Mouse (Mus musculus) embryonic facial prominence, embryonic 15.5 days (tissue): ENCODE measurements around the gene Gm4871. TPM values are rescaled to one million over a fixed set of nuclear protein-coding genes. Genes with fewer than 3 reads are reported as not detected.
"Not testable (repeated sequence)": the region's sequence is repeated elsewhere in the genome, so short reads cannot be mapped to it uniquely, and the experiment has no call there.

Experiments used
- ATAC-seq: fragments of 200-750 bp; cut with Nextera tagmentation; 2 replicates; pipeline ENCODE4 v1.8.0; 2017; ENCODE audit warnings: low read depth, moderate TSS enrichment; ENCODE audit not compliant: insufficient number of reproducible peaks, low FRiP score, low TSS enrichment
- H3K27ac ChIP-seq: fragments of 300-500 bp; sonication (generic); replicated peaks from 2 replicates; pipeline ENCODE4 v1.5.1; 2015; ENCODE audit warnings: mild to moderate bottlenecking, inconsistent platforms
- H3K27me3 ChIP-seq: fragments of 300-500 bp; sonication (generic); 2 replicates; pipeline ENCODE4 v1.6.1; 2015; ENCODE audit warnings: inconsistent platforms
- H3K36me3 ChIP-seq: fragments of 300-500 bp; sonication (generic); 2 replicates; pipeline ENCODE4 v1.6.1; 2015; ENCODE audit warnings: mild to moderate bottlenecking, inconsistent platforms
- H3K4me1 ChIP-seq: fragments of 300-500 bp; sonication (generic); 2 replicates; pipeline ENCODE4 v1.6.1; 2015; ENCODE audit warnings: inconsistent platforms
- H3K4me2 ChIP-seq: fragments of 300-500 bp; sonication (generic); replicated peaks from 2 replicates; pipeline ENCODE4 v1.6.1; 2015; ENCODE audit warnings: mild to moderate bottlenecking, inconsistent platforms
- H3K4me3 ChIP-seq: fragments of 300-500 bp; sonication (generic); replicated peaks from 2 replicates; pipeline ENCODE4 v1.5.1; 2015; ENCODE audit warnings: mild to moderate bottlenecking, inconsistent platforms
- H3K9ac ChIP-seq: fragments of 300-500 bp; sonication (generic); 2 replicates; pipeline ENCODE4 v1.6.1; 2015; ENCODE audit warnings: inconsistent platforms
- H3K9me3 ChIP-seq: fragments of 300-500 bp; sonication (generic); replicated peaks from 2 replicates; pipeline ENCODE4 v1.6.1; 2016; ENCODE audit warnings: inconsistent platforms
- WGBS: fragments of 180-500 bp; shearing (Covaris S2); methylation state at CpG from one replicate; pipeline ENCODE4 v1.1.7; 2015; 5-methylcytosine and 5-hydroxymethylcytosine counted together
- polyA plus RNA-seq: library from polyadenylated mRNA; unstranded; fragments of >200 nt; fragmentation: Nextera tagmentation; extraction: Ambion mirVana; gene quantifications from 2 replicates; pipeline ENCODE4 v1.2.1, GENCODE M21; 2015

Gene Gm4871
- not detected in 2 replicates for polyA plus RNA-seq

DNA sequence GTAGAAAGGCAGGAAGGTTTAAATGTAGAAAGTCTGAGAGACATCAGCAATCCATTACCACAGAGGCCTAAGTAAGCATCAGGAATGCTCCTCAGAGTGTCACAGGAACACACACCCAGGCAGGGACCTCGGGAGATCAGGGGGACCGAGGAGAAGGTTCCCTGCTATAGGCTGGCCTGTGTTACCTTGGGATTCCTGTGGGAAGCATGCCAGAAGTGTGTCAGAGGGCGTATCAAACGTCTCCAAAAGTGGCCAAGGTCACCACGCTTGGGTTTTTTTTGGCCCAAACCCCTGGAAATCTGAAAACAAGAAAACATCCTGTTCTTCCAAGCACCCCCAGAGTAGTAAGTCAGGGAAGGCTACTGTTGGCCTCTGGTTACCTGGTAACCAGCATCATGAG, at the start of gene Gm4871:
TSS of gene Gm4871 (minus strand) at position 364 of the 400 bp plus-strand sequence.
- H3K4me3 ChIP-seq, H3K9me3 ChIP-seq, H3K4me2 ChIP-seq, H3K9ac ChIP-seq, H3K27ac ChIP-seq, H3K36me3 ChIP-seq, H3K4me1 ChIP-seq, ATAC-seq, H3K27me3 ChIP-seq: not testable (repeated sequence)
- 57% methylated on average over 5 of the region's 5 CpGs for WGBS

DNA sequence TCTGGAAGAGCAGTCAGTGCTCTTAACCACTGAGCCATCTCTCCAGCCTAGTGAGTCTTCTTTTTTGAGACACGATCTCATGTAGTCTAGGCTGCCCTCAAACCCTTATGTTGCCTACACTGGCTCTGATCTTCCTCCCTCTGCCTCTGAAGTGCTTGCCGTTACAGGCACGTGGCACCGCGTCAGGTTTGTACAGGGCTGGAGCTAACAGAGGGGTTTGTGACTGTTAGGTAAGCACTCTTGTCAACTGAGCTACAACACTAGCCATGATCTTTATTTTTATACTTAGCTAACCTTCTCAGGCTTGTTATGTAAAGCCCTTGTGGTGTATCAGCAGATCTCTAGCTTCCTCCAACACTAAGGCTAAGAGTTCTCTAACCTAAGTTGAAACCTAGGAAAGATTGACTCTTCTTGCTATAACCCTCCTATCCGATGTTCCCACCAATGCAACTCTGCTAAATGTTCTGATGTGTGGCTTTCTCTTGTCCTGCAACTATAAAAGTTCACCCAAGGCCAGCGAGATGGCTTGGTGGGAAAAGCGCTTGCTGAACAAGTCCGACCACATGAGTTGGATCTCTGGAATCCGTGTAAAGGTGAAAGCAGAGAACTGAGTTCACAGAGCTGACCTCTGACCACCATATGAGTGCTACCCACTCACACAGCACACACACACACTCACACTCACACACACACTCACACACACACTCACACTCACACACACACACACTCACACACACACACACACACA, 49.5 kb upstream of the Gm4871 start:
- H3K27ac ChIP-seq, result no peak overlapping the region
- H3K4me2 ChIP-seq, result no peak overlapping the region
- ATAC-seq, result no peak
- 86% methylated on average over 10 of the region's 10 CpGs for WGBS
- no peaks in the 10 kb centered on the region for H3K27me3 ChIP-seq
- H3K4me1 ChIP-seq, result peaks cover 11% of the 10 kb centered on the region
- H3K4me3 ChIP-seq, result no peak overlapping the region
- no peak overlapping the region for H3K9ac ChIP-seq
- H3K36me3 ChIP-seq, result peaks cover 7% of the 10 kb centered on the region; the same call in 1 of the 2 replicates
- H3K9me3 ChIP-seq, result no peaks in the 10 kb centered on the region

DNA sequence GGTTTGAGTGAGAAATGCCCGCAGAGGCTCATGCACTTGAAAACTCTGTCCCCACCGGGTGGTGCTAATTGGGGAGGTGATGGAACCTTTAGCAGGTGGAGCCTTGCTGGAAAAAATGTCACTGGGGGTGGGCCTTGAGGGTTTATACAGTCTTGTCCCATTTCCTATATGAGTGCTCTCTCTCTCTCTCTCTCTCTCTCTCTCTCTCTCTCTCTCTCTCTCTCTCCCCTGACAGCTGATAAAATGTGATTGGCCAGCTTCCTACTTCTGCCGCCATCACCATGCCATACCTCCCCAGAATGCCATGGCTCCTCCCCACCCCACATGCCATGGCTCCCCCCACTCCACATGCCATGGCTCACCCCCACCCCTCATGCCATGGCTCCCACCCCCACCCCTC, 42.5 kb upstream of the Gm4871 start:
- ATAC-seq, result no peak
- Histone ChIP-seq H3K9me3 (no peaks in the 10 kb centered on the region), H3K36me3 (no peaks in the 10 kb centered on the region), H3K27ac (no peak overlapping the region), H3K9ac (no peak overlapping the region), H3K4me2 (no peak overlapping the region), H3K27me3 (no peaks in the 10 kb centered on the region), H3K4me3 (no peak overlapping the region), H3K4me1 (no peaks in the 10 kb centered on the region)
- WGBS, result 64% methylated on average over 3 of the region's 3 CpGs

DNA sequence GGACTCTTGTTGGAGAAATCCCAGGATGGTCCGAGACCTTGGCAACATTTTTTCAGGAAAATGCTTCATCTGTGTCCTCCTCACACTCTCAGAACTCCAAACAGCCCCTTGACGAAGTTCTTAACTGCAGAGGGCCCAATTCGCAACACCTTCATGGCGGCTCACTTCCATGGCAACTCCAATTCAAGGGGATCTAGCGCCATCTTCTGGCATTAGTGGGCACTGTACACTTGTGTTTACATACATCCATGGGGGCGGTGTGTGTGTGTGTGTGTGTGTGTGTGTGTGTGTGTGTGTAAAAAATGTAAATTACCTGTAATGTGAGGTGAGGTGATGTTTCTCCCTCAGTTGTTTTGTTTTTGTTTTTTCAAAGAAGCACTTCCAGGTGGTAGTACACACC, 38.8 kb upstream of the Gm4871 start:
- H3K4me2 ChIP-seq, result no peak overlapping the region
- H3K36me3 ChIP-seq, result no peaks in the 10 kb centered on the region
- no peak for ATAC-seq
- H3K4me1 ChIP-seq, result no peaks in the 10 kb centered on the region
- no peaks in the 10 kb centered on the region for H3K9me3 ChIP-seq
- H3K9ac ChIP-seq, result no peak overlapping the region
- no peak overlapping the region for H3K27ac ChIP-seq
- no peaks in the 10 kb centered on the region for H3K27me3 ChIP-seq
- no peak overlapping the region for H3K4me3 ChIP-seq
- WGBS, result 42% methylated on average over 6 of the region's 6 CpGs

DNA sequence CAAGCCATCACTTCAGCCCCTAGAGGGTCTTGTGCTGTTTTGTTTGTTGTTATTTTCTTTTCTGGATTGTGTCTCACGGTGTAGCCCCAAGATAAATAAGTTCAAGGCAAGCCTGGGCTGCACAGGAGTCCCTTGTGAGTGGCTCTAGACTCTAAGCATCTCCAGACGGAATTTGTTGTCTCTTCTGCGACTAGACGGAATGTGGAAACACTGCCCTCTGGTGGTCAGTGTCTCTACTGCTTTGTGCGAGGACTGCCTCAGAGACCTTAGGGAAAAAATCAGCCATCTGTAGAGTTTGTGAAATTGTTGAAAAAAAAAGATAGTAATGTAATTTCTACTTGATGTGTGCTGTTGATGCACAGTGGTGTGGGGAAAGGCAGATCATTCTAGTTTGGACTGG, 37.2 kb upstream of the Gm4871 start:
- ATAC-seq, result peak; percentile 49; the same call in 1 of the 2 replicates
- H3K4me1 ChIP-seq, result no peaks in the 10 kb centered on the region
- 0% methylated on average over 5 of the region's 5 CpGs for WGBS
- H3K4me3 ChIP-seq, result no peak overlapping the region
- H3K4me2 ChIP-seq, result no peak overlapping the region
- H3K27ac ChIP-seq, result no peak overlapping the region
- no peaks in the 10 kb centered on the region for H3K36me3 ChIP-seq
- H3K9me3 ChIP-seq, result no peaks in the 10 kb centered on the region
- no peaks in the 10 kb centered on the region for H3K27me3 ChIP-seq
- no peak overlapping the region for H3K9ac ChIP-seq

DNA sequence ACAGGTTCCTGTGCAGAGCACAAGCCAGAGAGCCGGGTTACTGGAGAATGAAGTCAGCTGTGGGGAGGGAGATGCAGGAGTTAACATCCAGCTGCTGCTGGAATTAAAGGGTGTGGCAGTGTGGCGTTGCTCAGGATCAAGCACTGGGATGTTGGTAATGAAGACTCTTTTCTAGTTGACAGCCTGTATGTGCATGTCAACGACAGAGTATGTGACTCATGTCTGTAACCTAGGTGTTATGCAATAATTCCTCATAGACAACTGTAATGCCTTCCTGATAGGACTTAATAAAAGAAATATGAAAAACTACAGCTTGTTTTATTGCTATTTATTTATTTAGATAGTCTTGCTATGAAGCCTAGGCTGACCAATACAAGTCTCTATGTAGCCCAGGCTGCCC, 36.3 kb upstream of the Gm4871 start:
- no peak overlapping the region for H3K4me2 ChIP-seq
- H3K27me3 ChIP-seq, result no peaks in the 10 kb centered on the region
- H3K9me3 ChIP-seq, result no peaks in the 10 kb centered on the region
- ATAC-seq, result no peak
- no peaks in the 10 kb centered on the region for H3K4me1 ChIP-seq
- H3K9ac ChIP-seq, result no peak overlapping the region
- 26% methylated on average over 3 of the region's 3 CpGs for WGBS
- H3K36me3 ChIP-seq, result no peaks in the 10 kb centered on the region
- no peak overlapping the region for H3K4me3 ChIP-seq
- no peak overlapping the region for H3K27ac ChIP-seq

DNA sequence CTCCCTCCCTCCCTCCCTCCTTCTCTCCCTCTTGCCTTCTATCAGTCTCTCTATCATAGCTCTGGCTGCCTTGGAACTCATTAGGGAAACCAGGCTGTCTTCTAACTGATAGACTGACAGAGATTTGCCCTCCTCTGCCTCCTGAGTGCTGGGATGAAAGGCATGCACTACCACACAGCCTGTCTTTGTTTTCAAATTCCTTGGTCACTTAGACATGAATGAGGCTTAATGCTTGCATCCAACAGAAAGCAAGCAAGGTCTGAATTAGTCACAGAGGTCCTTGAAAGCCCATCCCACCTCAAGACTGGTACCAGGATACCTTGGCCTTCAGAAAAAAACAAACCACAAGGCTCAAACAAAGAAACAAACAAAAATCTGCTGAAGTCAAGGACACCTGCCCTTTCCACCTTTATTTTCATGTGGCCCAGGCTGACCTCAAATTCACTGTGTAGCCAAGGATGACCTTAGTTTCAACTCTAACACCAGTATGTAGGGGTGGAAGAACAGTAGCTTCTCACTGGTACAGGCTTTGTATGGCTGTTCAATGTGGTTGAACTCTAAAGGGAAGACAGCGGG, 32.3 kb upstream of the Gm4871 start:
- no peak overlapping the region for H3K9ac ChIP-seq
- WGBS, result 89% methylated on average over 1 of the region's 1 CpGs
- H3K4me2 ChIP-seq, result no peak overlapping the region
- no peaks in the 10 kb centered on the region for H3K27me3 ChIP-seq
- H3K36me3 ChIP-seq, result no peaks in the 10 kb centered on the region
- H3K4me3 ChIP-seq, result no peak overlapping the region
- no peak overlapping the region for H3K27ac ChIP-seq
- no peaks in the 10 kb centered on the region for H3K9me3 ChIP-seq
- no peaks in the 10 kb centered on the region for H3K4me1 ChIP-seq
- ATAC-seq, result no peak

DNA sequence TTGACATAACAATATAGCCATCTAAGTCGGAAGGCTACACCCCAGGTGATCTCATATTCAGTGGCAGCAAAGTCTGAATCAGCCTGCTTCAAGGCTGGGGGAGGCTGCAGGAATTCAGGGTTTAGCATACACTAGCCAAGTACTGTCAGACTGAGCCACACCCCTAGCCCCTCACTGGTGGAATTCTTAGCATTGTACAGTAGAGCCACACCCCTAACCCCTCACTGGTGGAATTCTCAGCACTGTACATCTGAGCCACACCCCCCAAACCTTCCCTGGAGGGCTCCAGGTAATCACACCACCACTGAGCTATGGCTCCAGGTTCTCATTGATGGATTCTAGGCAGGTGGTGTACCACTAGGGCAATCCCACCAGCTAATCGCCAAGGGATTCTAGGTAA, 27.0 kb upstream of the Gm4871 start:
- Histone ChIP-seq H3K4me3 (no peak overlapping the region), H3K9ac (no peak overlapping the region), H3K27me3 (no peaks in the 10 kb centered on the region), H3K36me3 (no peaks in the 10 kb centered on the region), H3K27ac (no peak overlapping the region), H3K9me3 (no peaks in the 10 kb centered on the region), H3K4me2 (no peak overlapping the region), H3K4me1 (no peaks in the 10 kb centered on the region)
- 86% methylated on average over 2 of the region's 2 CpGs for WGBS
- ATAC-seq, result no peak

DNA sequence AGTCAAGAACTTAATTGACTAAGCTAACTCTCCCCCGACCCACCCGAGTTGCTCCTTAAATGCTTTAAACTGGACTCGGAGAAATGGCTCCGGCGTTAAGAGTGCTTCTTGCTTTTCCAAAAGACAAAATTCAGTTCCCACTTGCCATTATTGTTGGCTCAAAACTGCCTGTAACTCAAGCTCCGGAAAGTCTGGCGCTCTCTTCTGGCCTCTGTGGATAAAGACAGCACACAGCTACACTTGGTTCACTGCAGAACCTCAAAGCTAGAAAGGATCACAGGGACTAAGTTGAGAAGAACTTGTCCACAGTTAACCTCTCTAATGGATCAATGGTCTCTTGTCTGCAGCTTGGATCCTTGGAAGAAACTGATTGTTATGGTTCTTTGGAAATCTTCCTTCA, 26.2 kb upstream of the Gm4871 start:
- 89% methylated on average over 7 of the region's 7 CpGs for WGBS
- no peak for ATAC-seq
- Histone ChIP-seq H3K4me1 (no peaks in the 10 kb centered on the region), H3K9me3 (no peaks in the 10 kb centered on the region), H3K27ac (no peak overlapping the region), H3K27me3 (no peaks in the 10 kb centered on the region), H3K36me3 (no peaks in the 10 kb centered on the region), H3K4me3 (no peak overlapping the region), H3K9ac (no peak overlapping the region), H3K4me2 (no peak overlapping the region)

DNA sequence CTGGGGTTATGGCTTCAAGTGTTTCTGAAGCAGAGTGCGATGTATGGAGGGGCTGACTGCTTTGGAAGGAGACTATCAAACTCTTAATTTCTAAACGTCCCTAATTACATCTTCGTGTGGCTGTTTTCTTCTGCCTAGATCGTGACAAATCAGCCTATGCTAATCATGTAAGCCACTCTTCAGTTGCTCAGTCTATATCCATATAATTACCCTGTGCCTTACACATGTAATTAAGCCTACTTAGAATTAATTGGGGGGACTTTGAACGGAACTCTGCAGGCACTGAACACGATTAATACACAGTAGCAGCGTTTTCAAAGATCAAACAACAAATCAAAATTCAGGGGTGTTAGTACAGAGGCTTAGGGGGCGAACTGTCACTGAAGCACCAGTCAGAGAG, 25.4 kb upstream of the Gm4871 start:
- Histone ChIP-seq H3K9me3 (no peaks in the 10 kb centered on the region), H3K27me3 (no peaks in the 10 kb centered on the region), H3K27ac (no peak overlapping the region), H3K4me2 (no peak overlapping the region), H3K4me1 (no peaks in the 10 kb centered on the region), H3K4me3 (no peak overlapping the region), H3K36me3 (no peaks in the 10 kb centered on the region), H3K9ac (no peak overlapping the region)
- ATAC-seq, result no peak
- 60% methylated on average over 8 of the region's 8 CpGs for WGBS

DNA sequence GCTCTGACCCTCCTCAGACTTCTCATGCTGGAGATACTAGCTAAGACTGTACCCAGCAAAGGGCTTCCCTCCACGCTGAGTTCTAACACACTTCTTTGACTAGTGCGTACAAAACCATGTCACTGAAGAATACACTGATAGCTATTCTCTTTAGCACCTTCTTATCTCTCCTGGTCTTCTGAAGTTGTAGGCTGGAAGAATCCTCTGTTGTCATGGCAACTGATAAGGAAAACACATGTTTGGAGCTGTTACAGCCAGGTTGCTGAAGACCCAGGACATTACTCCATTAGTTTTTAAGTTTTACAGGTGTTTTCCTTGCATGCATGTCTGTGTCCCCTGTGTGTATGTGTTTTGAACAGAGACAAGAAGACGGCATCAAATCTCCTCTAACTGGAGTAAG, 21.6 kb upstream of the Gm4871 start:
- not testable (repeated sequence) for H3K9ac ChIP-seq, H3K4me3 ChIP-seq, H3K9me3 ChIP-seq, H3K27ac ChIP-seq, H3K4me1 ChIP-seq, H3K4me2 ChIP-seq, H3K36me3 ChIP-seq, ATAC-seq, H3K27me3 ChIP-seq
- 83% methylated on average over 3 of the region's 3 CpGs for WGBS

DNA sequence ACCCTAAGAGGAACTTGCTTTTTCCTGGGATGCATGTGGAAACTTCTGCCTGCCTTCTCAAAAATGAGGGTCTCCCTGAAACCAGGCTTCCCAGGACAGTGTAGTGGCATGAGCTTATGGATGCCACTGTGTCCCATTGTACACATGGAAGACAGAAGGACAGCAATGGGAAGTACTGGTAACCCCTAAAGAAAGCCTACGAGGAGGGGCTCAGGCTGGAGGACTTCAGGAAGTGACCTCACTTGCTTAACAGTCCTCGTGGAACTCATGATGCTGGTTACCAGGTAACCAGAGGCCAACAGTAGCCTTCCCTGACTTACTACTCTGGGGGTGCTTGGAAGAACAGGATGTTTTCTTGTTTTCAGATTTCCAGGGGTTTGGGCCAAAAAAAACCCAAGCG, 10.1 kb upstream of the Gm4871 start, which contains the start of gene 1700018F24Rik:
TSS of gene 1700018F24Rik (plus strand) at position 301 of the 400 bp plus-strand sequence.
- H3K27ac ChIP-seq, H3K4me1 ChIP-seq, H3K36me3 ChIP-seq, H3K27me3 ChIP-seq, H3K4me2 ChIP-seq, H3K9me3 ChIP-seq, H3K4me3 ChIP-seq, ATAC-seq, H3K9ac ChIP-seq: not testable (repeated sequence)
- WGBS, result 66% methylated on average over 3 of the region's 3 CpGs
